Mouse (Mus musculus) liver, embryonic 18 days (tissue): ENCODE data around the gene Sae1. TPM values are rescaled to one million over a fixed set of nuclear protein-coding genes. Genes with fewer than 3 reads are reported as not detected.

Source experiments
- polyA plus RNA-seq: library from polyadenylated mRNA; depleted of rRNA; stranded (reverse); fragments of >200 nt; gene quantifications from 2 replicates; pipeline ENCODE4 v1.2.3, GENCODE M21; 2012; rRNA removed

Gene Sae1
- 34.6 and 36.3 TPM in 2 replicates for polyA plus RNA-seq

DNA sequence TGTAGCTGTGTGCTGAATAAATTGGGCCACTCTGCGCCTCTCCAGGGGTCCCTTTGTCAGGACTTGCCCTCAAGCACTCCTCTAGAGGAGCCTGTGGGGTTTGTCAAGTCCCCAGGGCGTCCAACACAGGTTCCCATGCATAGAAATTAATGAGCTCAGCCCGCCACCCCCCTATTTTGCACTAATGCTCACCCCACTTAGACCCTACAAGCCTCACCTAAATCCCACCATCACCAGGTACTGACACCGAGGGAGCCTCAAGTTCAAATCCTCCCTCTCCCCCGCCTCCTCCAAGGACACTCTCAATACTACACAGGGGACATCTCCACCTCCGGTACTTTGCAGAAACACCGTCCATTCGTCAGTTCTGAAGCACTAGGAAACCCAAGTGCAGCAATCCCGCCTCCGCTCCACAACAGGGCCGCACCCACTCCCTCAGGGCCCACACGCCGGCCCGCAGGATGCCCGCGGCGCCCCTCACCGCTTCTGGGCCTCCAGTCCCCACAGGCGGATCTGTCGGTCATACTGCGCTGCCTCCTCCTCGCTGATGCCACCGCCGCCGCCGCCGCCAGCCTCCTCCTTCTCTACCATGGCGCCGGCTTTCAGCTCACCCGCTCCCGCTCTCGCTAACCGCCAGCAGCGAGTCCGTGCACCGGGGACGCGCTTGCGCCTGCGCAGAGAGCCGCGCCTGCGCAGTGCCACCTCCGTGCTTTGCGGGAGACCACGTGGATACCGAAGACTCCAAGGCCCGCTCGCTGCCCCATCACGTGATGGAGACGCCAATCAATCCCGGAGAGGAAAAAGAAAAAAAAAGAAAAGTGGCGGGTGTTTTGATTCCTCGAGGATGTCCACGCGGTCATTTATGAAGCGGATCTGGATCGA lies at the start of gene Sae1:
TSS of gene Sae1 (minus strand) at position 647 of the 882 bp plus-strand sequence.

DNA sequence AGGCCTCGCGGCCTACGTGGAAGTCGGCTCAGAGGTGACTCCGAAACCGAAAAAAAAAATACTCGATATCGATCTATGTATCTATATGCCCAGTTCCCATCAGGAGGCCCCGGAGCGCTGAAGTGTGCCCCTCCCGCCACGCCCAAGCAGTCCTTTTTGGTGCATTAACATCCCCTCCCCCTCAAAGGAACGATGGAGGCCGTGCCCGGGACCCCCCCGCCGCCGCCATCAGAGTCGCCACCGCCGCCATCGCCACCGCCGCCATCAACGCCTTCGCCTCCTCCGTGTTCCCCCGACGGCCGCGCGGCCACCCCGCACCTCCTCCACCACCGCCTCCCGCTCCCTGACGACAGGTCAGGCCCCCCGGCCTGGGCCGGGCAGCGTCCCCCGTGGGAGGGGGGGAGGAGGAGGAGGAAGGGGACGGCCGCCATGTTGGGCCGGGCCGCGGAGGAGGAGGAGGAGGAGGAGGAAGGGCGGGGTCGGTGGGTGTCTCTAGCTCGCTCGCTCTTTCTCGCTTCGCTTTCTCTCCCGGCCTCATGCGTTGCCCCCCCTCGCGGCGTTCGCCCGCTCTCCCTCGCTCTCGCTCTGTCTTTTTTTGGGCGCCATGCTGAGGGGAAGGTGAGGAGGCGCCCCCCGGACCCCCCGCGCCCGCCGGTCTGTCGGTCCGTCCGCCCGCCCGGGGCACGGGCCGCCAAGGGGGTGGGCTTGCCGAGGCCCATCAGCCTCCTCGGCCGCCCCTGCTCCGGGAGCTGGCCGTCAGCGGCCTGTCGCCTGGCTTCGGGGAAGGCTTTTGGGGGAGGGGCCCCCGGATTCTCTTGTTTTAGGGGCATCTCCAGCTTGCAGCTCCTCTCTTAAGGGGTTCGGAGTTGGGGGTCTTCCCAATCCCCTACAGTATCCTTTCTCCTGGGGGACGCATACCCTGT lies 13.3 kb upstream of the Sae1 start, which contains the start of gene Zc3h4:
TSS of gene Zc3h4 (plus strand) at position 222 of the 923 bp plus-strand sequence.

DNA sequence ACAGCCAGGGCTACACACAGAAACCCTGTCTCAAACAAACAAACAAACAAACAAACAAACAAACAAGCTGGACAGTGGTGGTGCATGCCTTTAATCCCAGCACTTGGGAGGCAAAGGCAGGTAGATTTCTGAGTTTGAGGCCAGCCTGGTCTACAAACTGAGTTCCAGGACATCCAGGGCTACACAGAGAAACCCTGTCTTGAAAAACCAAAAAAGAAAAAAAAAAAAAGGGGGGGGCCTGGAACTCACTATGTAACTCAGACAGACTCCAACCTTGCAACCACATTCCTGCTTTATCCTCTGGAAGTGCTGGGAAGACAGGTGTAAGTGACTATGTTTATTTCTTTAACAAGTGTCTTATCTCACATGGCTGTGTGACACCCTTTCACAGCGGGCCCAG lies 79.5 kb downstream of the Sae1 start, which contains the start of gene Bbc3:
TSS of gene Bbc3 (plus strand) at position 301 of the 400 bp plus-strand sequence.

DNA sequence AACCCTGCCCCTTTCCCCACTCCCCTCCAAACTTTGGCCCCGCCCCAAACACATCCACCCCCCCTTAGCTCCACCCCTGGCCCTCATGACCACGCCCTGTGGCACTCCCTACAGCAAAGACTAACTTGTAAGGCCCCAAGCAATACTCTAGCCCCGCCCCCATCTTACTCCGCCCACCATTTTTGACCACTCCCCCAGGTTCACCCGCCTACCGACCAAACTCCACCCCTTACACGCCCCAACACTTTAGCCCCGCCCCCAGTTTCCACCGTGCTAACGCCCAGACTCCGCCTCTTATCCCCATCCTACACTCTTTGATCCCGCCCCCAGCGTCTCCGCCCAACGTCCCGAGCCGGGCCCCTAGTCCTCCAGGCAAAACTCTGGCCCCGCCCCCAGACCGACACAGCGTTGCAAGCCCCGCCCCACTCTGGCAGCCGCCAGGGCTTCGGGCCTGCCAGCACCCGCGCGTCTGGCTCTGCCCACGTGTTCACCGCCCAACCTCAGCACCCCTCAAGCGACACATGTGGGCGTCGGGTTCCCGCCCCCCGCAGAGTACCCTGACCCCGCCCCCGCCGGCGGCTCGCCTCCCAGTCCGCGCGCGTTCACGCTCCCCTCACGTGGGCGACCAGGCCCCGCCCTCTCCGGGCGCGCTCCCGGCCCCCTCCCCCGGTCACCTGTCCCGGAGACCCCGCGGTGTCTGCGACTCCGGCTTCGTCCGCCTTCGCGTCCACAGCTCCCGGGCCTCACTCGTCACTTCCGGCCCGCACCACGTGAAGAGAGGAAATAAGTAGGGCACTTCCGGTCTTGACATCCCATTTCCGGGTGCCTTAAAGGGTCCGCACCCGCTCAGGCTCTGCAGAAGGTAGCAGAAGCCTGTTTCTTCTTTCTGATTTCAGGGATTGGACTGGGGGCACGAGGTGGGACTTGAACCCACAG lies 101.3 kb downstream of the Sae1 start, which contains the start of gene Ccdc9:
TSS of gene Ccdc9 (minus strand) at position 770 of the 936 bp plus-strand sequence.

DNA sequence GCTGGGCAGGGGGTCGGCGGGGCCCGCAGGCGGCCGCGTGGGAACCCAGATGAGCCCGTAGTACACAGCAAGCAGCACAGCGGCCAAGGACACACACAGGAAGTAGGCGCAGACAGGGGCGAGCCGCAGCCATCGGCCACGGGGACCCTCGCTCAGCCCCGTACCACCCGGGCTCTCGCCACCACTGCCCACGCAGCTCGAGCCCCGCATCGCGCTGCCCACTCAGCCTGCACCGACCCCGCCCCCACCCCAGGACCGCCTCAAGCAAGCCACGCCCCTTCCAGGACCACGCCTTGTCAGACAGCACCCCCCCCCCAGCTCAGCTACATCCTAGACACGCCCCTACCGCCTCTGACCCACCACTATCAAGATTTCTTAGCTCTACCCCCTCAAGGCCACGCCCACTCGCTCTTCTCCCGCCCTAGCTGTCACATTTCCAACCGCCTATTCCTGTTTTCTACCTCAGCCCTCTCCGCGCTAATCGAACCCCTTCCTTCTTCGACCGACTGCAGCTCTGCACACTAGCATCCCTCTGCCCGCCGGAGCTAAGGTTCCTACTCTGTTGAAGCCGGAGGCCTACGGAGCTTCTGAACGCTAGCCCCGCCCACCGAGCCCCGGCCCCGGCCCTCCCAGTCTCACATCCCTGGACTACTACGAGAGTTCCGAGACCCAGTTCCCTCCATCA lies 114.4 kb downstream of the Sae1 start, which contains the start of gene Inafm1:
TSS of gene Inafm1 (minus strand) at position 537 of the 685 bp plus-strand sequence.

Other genes starting within 250 kb of the Sae1 start
- gene Meis3, start 212.7 kb downstream of the Sae1 start, polyA plus RNA-seq, result 2.1 and 2.2 TPM in 2 replicates
- gene Dhx34, start 165.8 kb downstream of the Sae1 start, polyA plus RNA-seq, result 4.4 and 4.9 TPM in 2 replicates
- gene C5ar2, start 143.7 kb downstream of the Sae1 start, polyA plus RNA-seq, result 1.1 and 1.3 TPM in 2 replicates
- gene C5ar1, start 128.3 kb downstream of the Sae1 start, polyA plus RNA-seq, result 7.0 and 8.5 TPM in 2 replicates
- 7.0 and 8.5 TPM in 2 replicates for gene Inafm1, start 114.2 kb downstream of the Sae1 start, polyA plus RNA-seq
- gene Ccdc9, start 101.0 kb downstream of the Sae1 start, polyA plus RNA-seq, result 21.0 and 23.8 TPM in 2 replicates
- gene Bbc3, start 79.4 kb downstream of the Sae1 start, polyA plus RNA-seq, result 3.8 and 4.3 TPM in 2 replicates
- gene Zc3h4, start 13.1 kb upstream of the Sae1 start, polyA plus RNA-seq, result 8.5 and 12.1 TPM in 2 replicates
- gene Tmem160, start 65.0 kb upstream of the Sae1 start, polyA plus RNA-seq, result 22.2 TPM in 2 replicates
- gene Npas1, start 89.9 kb upstream of the Sae1 start, polyA plus RNA-seq, result not detected in 2 replicates
- gene Arhgap35, start 227.2 kb upstream of the Sae1 start, polyA plus RNA-seq, result 4.2 TPM in 2 replicates